Mouse (Mus musculus) heart, postnatal 0 days (tissue): ENCODE results near the gene Gm9639. TPM values are rescaled to one million over a fixed set of nuclear protein-coding genes. Genes with fewer than 3 reads are reported as not detected.
A peak's percentile ranks its signal among the peaks of the same experiment; 100 is the strongest.
"Not testable (repeated sequence)": the region's sequence is repeated elsewhere in the genome, so short reads cannot be mapped to it uniquely, and the experiment has no call there.

Experiments
- ATAC-seq: fragments of 200-750 bp; cut with Nextera tagmentation; 2 replicates; pipeline ENCODE4 v1.8.0; 2017; ENCODE audit warnings: low read depth, moderate number of reproducible peaks, moderate library complexity; ENCODE audit not compliant: insufficient read depth
- DNase-seq: peaks from one replicate; pipeline ENCODE4 v3.0.0-alpha.2; 2016; ENCODE audit warnings: low spot score
- H3K27ac ChIP-seq: fragments of 300-500 bp; sonication (generic); 2 replicates; pipeline ENCODE4 v1.5.1; 2014; ENCODE audit warnings: low read depth, mild to moderate bottlenecking
- H3K27me3 ChIP-seq: fragments of 300-500 bp; sonication (generic); 2 replicates; pipeline ENCODE4 v1.6.1; 2014; ENCODE audit warnings: low read length, mixed read lengths; ENCODE audit not compliant: control insufficient read depth, insufficient read depth
- H3K36me3 ChIP-seq: fragments of 300-500 bp; sonication (generic); replicated peaks from 2 replicates; pipeline ENCODE4 v1.6.1; 2014; ENCODE audit warnings: low read length, mixed read lengths; ENCODE audit not compliant: control insufficient read depth, insufficient read depth
- H3K4me1 ChIP-seq: fragments of 300-500 bp; sonication (generic); 2 replicates; pipeline ENCODE4 v1.6.1; 2014; ENCODE audit warnings: antibody characterized with exemption; ENCODE audit not compliant: control insufficient read depth, insufficient read depth
- H3K4me2 ChIP-seq: fragments of 300-500 bp; sonication (generic); 2 replicates; pipeline ENCODE4 v1.6.1; 2014; ENCODE audit warnings: low read depth, mild to moderate bottlenecking, low read length, moderate library complexity
- H3K4me3 ChIP-seq: fragments of 300-500 bp; sonication (generic); 2 replicates; pipeline ENCODE4 v1.5.1; 2014; ENCODE audit warnings: low read depth, low read length
- H3K9ac ChIP-seq: fragments of 300-500 bp; sonication (generic); replicated peaks from 2 replicates; pipeline ENCODE4 v1.6.1; 2014; ENCODE audit warnings: low read depth, low read length, mixed read lengths
- H3K9me3 ChIP-seq: fragments of 300-500 bp; sonication (generic); replicated peaks from 2 replicates; pipeline ENCODE4 v1.6.1; 2016; ENCODE audit warnings: low read length; ENCODE audit not compliant: control insufficient read depth
- CTCF ChIP-seq: IDR thresholded peaks from 2 replicates; pipeline ENCODE4 v1.5.1; 2016; ENCODE audit warnings: antibody characterized with exemption, control low read depth, low read depth
- EP300 ChIP-seq: IDR thresholded peaks from 2 replicates; pipeline ENCODE4 v1.6.1; 2016; ENCODE audit warnings: antibody characterized with exemption, low read depth
- WGBS: fragments of 180-500 bp; shearing (Covaris S2); extraction: QIAGEN DNeasy Blood & Tissue Kit; methylation state at CpG from one replicate; pipeline ENCODE4 v1.1.7; 2014; 5-methylcytosine and 5-hydroxymethylcytosine counted together
- polyA plus RNA-seq: library from polyadenylated mRNA; unstranded; fragments of >200 nt; fragmentation: Nextera tagmentation; extraction: Ambion mirVana; gene quantifications from 2 replicates; pipeline ENCODE4 v1.2.1, GENCODE M21; 2015
- total RNA-seq: library from RNA; depleted of rRNA; stranded (reverse); fragments of >200 nt; gene quantifications from 2 replicates; pipeline ENCODE4 v1.2.3, GENCODE M21; 2014; ENCODE audit warnings: low replicate concordance

Gm9639 gene
- total and polyA plus RNA-seq, 2 experiments from 2014 or later = not detected

GRCm38 (mm10) chr10:77797677-77798076 is 2.8 kb upstream of the Gm9639 start:
- DNase-seq (peak; percentile 47), ATAC-seq (peak; percentile 39)
- no peak overlapping the region for H3K9ac ChIP-seq
- H3K4me2 ChIP-seq = no peak overlapping the region
- H3K36me3 ChIP-seq = no peaks in the 10 kb centered on the region
- TF ChIP-seq CTCF (no peak), EP300 (no peak)
- no peak overlapping the region for H3K4me3 ChIP-seq
- H3K9me3 ChIP-seq = no peaks in the 10 kb centered on the region
- H3K27me3 ChIP-seq = no peaks in the 10 kb centered on the region
- 14% methylated on average over 3 of the region's 3 CpGs for WGBS
- no peak overlapping the region for H3K27ac ChIP-seq
- H3K4me1 ChIP-seq = no peaks in the 10 kb centered on the region

- H3K9ac ChIP-seq = no peak overlapping the region
- TF ChIP-seq EP300 = no peak
- no peak for TF ChIP-seq CTCF
- 85% methylated on average over 2 of the region's 2 CpGs for WGBS
- no peaks in the 10 kb centered on the region for H3K27me3 ChIP-seq
- H3K36me3 ChIP-seq = no peaks in the 10 kb centered on the region
- H3K9me3 ChIP-seq = no peaks in the 10 kb centered on the region
- no peak overlapping the region for H3K4me2 ChIP-seq
- no peak overlapping the region for H3K4me3 ChIP-seq
- H3K27ac ChIP-seq = no peak overlapping the region
- ATAC-seq (no peak), DNase-seq (no peak)
- H3K4me1 ChIP-seq = no peaks in the 10 kb centered on the region
These were observed 6.3 kb downstream of the Gm9639 start for GRCm38 (mm10) chr10:77788621-77789020.

GRCm38 (mm10) chr10:77787876-77788275 is 7.0 kb downstream of the Gm9639 start, which contains the start of gene Gm7137:
TSS of gene Gm7137 (minus strand) at chr10:77788200.
- ATAC-seq, H3K9ac ChIP-seq, DNase-seq, H3K36me3 ChIP-seq, H3K4me2 ChIP-seq, H3K4me1 ChIP-seq, H3K27me3 ChIP-seq, H3K27ac ChIP-seq, H3K4me3 ChIP-seq, H3K9me3 ChIP-seq: not testable (repeated sequence)
- 60% methylated on average over 1 of the region's 1 CpGs for WGBS

- H3K27me3 ChIP-seq, H3K27ac ChIP-seq, H3K9me3 ChIP-seq, H3K9ac ChIP-seq, H3K36me3 ChIP-seq, H3K4me3 ChIP-seq, DNase-seq, H3K4me1 ChIP-seq, H3K4me2 ChIP-seq: not testable (repeated sequence)
- 10% methylated on average over 1 of the region's 3 CpGs for WGBS
- ATAC-seq = peak; percentile 88
These were observed 11.5 kb downstream of the Gm9639 start for GRCm38 (mm10) chr10:77783396-77783795.

GRCm38 (mm10) chr10:77782442-77782841 is 12.4 kb downstream of the Gm9639 start, which contains the start of gene Gm3250:
TSS of gene Gm3250 (minus strand) at chr10:77782542.
- H3K9ac ChIP-seq, ATAC-seq, H3K9me3 ChIP-seq, H3K4me3 ChIP-seq, H3K27me3 ChIP-seq, DNase-seq, H3K36me3 ChIP-seq, H3K27ac ChIP-seq, H3K4me1 ChIP-seq, H3K4me2 ChIP-seq: not testable (repeated sequence)
- WGBS = no CpG with 5 or more reads among the region's 1 CpGs

- not testable (repeated sequence) for ATAC-seq, H3K4me3 ChIP-seq, H3K4me2 ChIP-seq, H3K27me3 ChIP-seq, H3K27ac ChIP-seq, DNase-seq, H3K9ac ChIP-seq, H3K4me1 ChIP-seq, H3K9me3 ChIP-seq, H3K36me3 ChIP-seq
- 20% methylated on average over 1 of the region's 1 CpGs for WGBS
These were observed 18.0 kb downstream of the Gm9639 start, which contains the start of gene Gm7138 for GRCm38 (mm10) chr10:77776844-77777243. TSS of gene Gm7138 (minus strand) at chr10:77776944.

GRCm38 (mm10) chr10:77772142-77772541 is 22.7 kb downstream of the Gm9639 start:
- not testable (repeated sequence) for H3K4me3 ChIP-seq, DNase-seq, H3K27me3 ChIP-seq, H3K9me3 ChIP-seq, H3K4me1 ChIP-seq, H3K9ac ChIP-seq, H3K27ac ChIP-seq, H3K36me3 ChIP-seq, H3K4me2 ChIP-seq
- ATAC-seq = peak; percentile 81
- WGBS = no CpG with 5 or more reads among the region's 3 CpGs

- H3K36me3 ChIP-seq, H3K9ac ChIP-seq, H3K4me1 ChIP-seq, H3K27ac ChIP-seq, ATAC-seq, H3K9me3 ChIP-seq, H3K4me2 ChIP-seq, H3K4me3 ChIP-seq, DNase-seq, H3K27me3 ChIP-seq: not testable (repeated sequence)
- no CpG with 5 or more reads among the region's 1 CpGs for WGBS
These were observed 23.7 kb downstream of the Gm9639 start, which contains the start of gene Gm3238 for GRCm38 (mm10) chr10:77771225-77771624. TSS of gene Gm3238 (minus strand) at chr10:77771325.
